Mouse (Mus musculus) kidney, adult 2 months (tissue): ENCODE data around the gene Anks3. TPM values are rescaled to one million over a fixed set of nuclear protein-coding genes. Genes with fewer than 3 reads are reported as not detected.

ENCODE experiments used
- DNase-seq: peaks from one replicate; pipeline ENCODE4 v3.0.0; 2021
- H3K27ac ChIP-seq: fragments of 200-500 bp; 2 replicates; pipeline ENCODE4 v1.5.1; 2012; ENCODE audit warnings: low read depth, low read length, control low read depth, inconsistent platforms; ENCODE audit not compliant: insufficient read depth
- H3K27me3 ChIP-seq: fragments of 200-500 bp; replicated peaks from 2 replicates; pipeline ENCODE4 v1.6.1; 2012; ENCODE audit warnings: mild to moderate bottlenecking, moderate library complexity, low read length, inconsistent platforms; ENCODE audit not compliant: control insufficient read depth, insufficient read depth
- H3K36me3 ChIP-seq: fragments of 200-500 bp; 2 replicates; pipeline ENCODE4 v1.6.1; 2012; ENCODE audit warnings: mild to moderate bottlenecking, moderate library complexity, low read length, inconsistent platforms; ENCODE audit not compliant: control insufficient read depth, insufficient read depth
- H3K4me1 ChIP-seq: fragments of 200-500 bp; 2 replicates; pipeline ENCODE4 v1.6.1; 2011; ENCODE audit warnings: low read length; ENCODE audit not compliant: control insufficient read depth, insufficient read depth
- H3K4me3 ChIP-seq: fragments of 200-500 bp; 2 replicates; pipeline ENCODE4 v1.5.1; 2011; ENCODE audit warnings: mild to moderate bottlenecking, low read depth, low read length, control low read depth; ENCODE audit not compliant: insufficient read depth
- CTCF ChIP-seq: fragments of 200-500 bp; conservative IDR thresholded peaks from 2 replicates; pipeline ENCODE4 v1.5.1; 2011; ENCODE audit warnings: low read depth, mild to moderate bottlenecking, control low read depth, low read length, moderate library complexity, mixed read lengths; ENCODE audit not compliant: insufficient read depth, insufficient read length
- POLR2A ChIP-seq: fragments of 200-500 bp; IDR thresholded peaks from one replicate; pipeline ENCODE4 v1.6.1; 2011; ENCODE audit warnings: low read depth, low read length, control low read depth
- WGBS: fragments of 180-500 bp; shearing (Covaris S2); methylation state at CpG from one replicate; pipeline ENCODE4 v1.1.7; 2018; 5-methylcytosine and 5-hydroxymethylcytosine counted together
- polyA plus RNA-seq: library from polyadenylated mRNA; depleted of rRNA; stranded (reverse); fragments of >200 nt; gene quantifications from 2 replicates; pipeline ENCODE4 v1.2.3, GENCODE M21; 2012

Anks3 gene
- polyA plus RNA-seq, 1 experiment = 50.7 TPM

GRCm38 (mm10) chr16:4964731-4965391, 856 bp upstream of the Anks3 start:
- DNase-seq = no peak
- peak overlapping the region; percentile 37; the same call in 1 of the 2 replicates for H3K27ac ChIP-seq

GRCm38 (mm10) chr16:4963346-4963745, 659 bp downstream of the Anks3 start:
- WGBS = 29% methylated on average over 9 of the region's 9 CpGs
- Histone ChIP-seq H3K4me1 (peaks cover 4% of the 10 kb centered on the region; the same call in 1 of the 2 replicates), H3K27ac (no peak overlapping the region), H3K27me3 (no peaks in the 10 kb centered on the region), H3K4me3 (peak overlapping the region; percentile 40), H3K36me3 (no peaks in the 10 kb centered on the region)
- TF ChIP-seq POLR2A (no peak), CTCF (no peak)
- DNase-seq = no peak

More at GRCm38 (mm10) chr16:4964731-4965391, 856 bp upstream of the Anks3 start:
- TF ChIP-seq POLR2A = no peak
- no peak for TF ChIP-seq CTCF
- Histone ChIP-seq H3K4me3 (peak overlapping the region; percentile 82), H3K36me3 (no peaks in the 10 kb centered on the region), H3K27me3 (no peaks in the 10 kb centered on the region), H3K4me1 (peaks cover 4% of the 10 kb centered on the region; the same call in 1 of the 2 replicates)
- 15% methylated on average over 13 of the region's 13 CpGs for WGBS

DNA sequence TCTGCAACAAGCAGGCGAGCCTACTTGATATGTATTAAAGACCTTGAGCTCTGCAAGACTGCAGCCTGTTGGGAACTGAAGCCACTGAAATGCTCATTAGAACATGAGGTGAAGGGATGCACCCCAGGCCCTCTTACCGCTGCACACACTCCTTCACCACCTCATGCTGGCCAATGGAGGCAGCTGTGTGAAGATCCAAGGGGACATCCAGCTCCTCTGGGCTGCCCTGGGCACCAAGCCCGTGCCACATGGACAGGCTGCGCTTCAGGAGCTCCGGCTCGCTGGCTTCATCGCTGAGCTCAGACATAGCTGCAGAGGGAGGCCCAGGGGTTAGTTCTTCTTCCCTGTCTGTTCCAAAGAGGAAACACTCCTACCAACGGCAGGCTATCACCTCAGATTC, 3.7 kb downstream of the Anks3 start:
- Histone ChIP-seq H3K4me1 (peaks cover 4% of the 10 kb centered on the region; the same call in 1 of the 2 replicates), H3K27me3 (no peaks in the 10 kb centered on the region), H3K36me3 (no peaks in the 10 kb centered on the region), H3K4me3 (no peak overlapping the region), H3K27ac (no peak overlapping the region)
- no peak for TF ChIP-seq POLR2A
- no peak for TF ChIP-seq CTCF
- DNase-seq = no peak
- WGBS = 62% methylated on average over 8 of the region's 8 CpGs

GRCm38 (mm10) chr16:4957446-4957845, 6.6 kb downstream of the Anks3 start:
- Histone ChIP-seq H3K4me1 (no peaks in the 10 kb centered on the region; the same call in 1 of the 2 replicates), H3K27ac (no peak overlapping the region), H3K27me3 (no peaks in the 10 kb centered on the region), H3K4me3 (no peak overlapping the region), H3K36me3 (0 out of 2 replicates have a peak, but pooled peaks cover 2% of the 10 kb centered on the region)
- WGBS = 79% methylated on average over 3 of the region's 3 CpGs
- no peak for DNase-seq
- no peak for TF ChIP-seq POLR2A
- no peak for TF ChIP-seq CTCF

DNA sequence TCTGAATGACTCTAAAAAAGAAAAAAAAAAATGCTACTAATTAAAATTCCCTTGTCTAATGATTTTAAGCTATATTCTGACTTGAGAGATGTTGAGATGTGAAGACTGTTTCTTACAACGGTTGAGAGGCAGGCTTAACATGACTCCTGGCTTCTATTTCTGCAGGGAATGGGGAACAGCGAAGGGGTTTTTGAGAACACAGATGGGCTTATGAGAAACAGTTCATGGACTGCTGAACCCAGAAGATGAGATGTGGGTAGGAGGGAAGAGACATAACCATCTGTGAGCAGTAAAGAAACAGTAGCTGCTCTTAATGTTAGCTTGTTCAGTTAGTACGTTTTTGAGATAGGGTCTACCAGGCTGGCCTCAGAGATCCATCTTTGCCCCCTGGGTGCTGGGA, 7.4 kb downstream of the Anks3 start:
- Histone ChIP-seq H3K27ac (no peak overlapping the region), H3K4me3 (no peak overlapping the region), H3K4me1 (no peaks in the 10 kb centered on the region; the same call in 1 of the 2 replicates), H3K36me3 (0 out of 2 replicates have a peak, but pooled peaks cover 2% of the 10 kb centered on the region), H3K27me3 (no peaks in the 10 kb centered on the region)
- WGBS = 88% methylated on average over 3 of the region's 3 CpGs
- no peak for DNase-seq
- TF ChIP-seq POLR2A = no peak
- no peak for TF ChIP-seq CTCF

DNA sequence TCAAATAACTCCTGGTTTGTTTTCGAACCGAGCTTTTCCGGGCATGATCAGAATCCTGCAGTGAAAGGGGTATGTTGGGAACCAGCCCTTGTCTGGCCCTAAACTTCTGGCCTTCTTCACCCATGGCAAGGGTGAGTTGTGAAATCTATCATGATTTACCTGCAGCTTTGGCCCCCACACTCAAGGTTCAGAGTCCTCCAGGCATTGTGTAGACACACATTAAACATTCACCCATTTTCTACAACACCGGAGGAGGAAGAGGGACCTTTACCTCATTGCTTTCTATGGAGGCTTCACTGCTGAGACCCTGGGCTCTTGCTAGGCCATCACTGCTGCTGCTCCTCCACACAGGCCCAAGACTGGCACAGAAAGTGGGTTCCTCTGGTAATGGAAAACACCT, 16.6 kb downstream of the Anks3 start:
- TF ChIP-seq POLR2A = no peak
- TF ChIP-seq CTCF = no peak
- WGBS = 62% methylated on average over 4 of the region's 4 CpGs
- no peaks in the 10 kb centered on the region for H3K27me3 ChIP-seq
- no peak overlapping the region for H3K4me3 ChIP-seq
- DNase-seq = no peak
- H3K36me3 ChIP-seq = peaks cover 2% of the 10 kb centered on the region; the same call in 1 of the 2 replicates
- H3K4me1 ChIP-seq = peaks cover 12% of the 10 kb centered on the region; the same call in 1 of the 2 replicates
- H3K27ac ChIP-seq = peak overlapping the region; percentile 41; the same call in 1 of the 2 replicates

- peak; percentile 80 for DNase-seq
- no peaks in the 10 kb centered on the region for H3K27me3 ChIP-seq
- 61% methylated on average over 3 of the region's 3 CpGs for WGBS
- H3K4me1 ChIP-seq = peaks cover 12% of the 10 kb centered on the region; the same call in 1 of the 2 replicates
- TF ChIP-seq CTCF (no peak), POLR2A (no peak)
- H3K27ac ChIP-seq = peak overlapping the region; percentile 41; the same call in 1 of the 2 replicates
- peaks cover 2% of the 10 kb centered on the region; the same call in 1 of the 2 replicates for H3K36me3 ChIP-seq
- no peak overlapping the region for H3K4me3 ChIP-seq
These were observed 17.9 kb downstream of the Anks3 start for GRCm38 (mm10) chr16:4946155-4946554.
